Mouse (Mus musculus) cortical plate, adult 2 months (tissue): Measurements from ENCODE around the gene Kif26b.

Source experiments
- CTCF ChIP-seq: fragments of 200-500 bp; IDR thresholded peaks from 2 replicates; pipeline ENCODE4 v1.5.1; 2011; ENCODE audit warnings: mild to moderate bottlenecking, control low read depth, low read length; ENCODE audit not compliant: insufficient read depth; ENCODE audit errors: extremely low read depth
- POLR2A ChIP-seq: fragments of 200-500 bp; IDR thresholded peaks from 2 replicates; pipeline ENCODE4 v1.6.1; 2011; ENCODE audit warnings: mild to moderate bottlenecking, low read length, control low read depth; ENCODE audit not compliant: insufficient read depth; ENCODE audit errors: extremely low read depth

- TF ChIP-seq CTCF: no peak
- no peak for TF ChIP-seq POLR2A
These were observed 408.1 kb downstream of the Kif26b start for GRCm38 (mm10) chr1:178936976-178937375.
